Mouse (Mus musculus) lung, adult 18-20 months (tissue): ENCODE data around the gene Vcan.
"Not testable (repeated sequence)": the region's sequence is repeated elsewhere in the genome, so short reads cannot be mapped to it uniquely, and the experiment has no call there.

Experiments used
- DNase-seq, 2 experiments: peaks; one replicate each; pipeline ENCODE4 v3.0.0; 2022; ENCODE audit warnings: mixed read lengths in 2 of 2

Gene Vcan

GRCm38 (mm10) chr13:89741766-89742685, at the start of gene Vcan:
TSS of gene Vcan (minus strand) at chr13:89742509.
- peak; percentile 5 to 7 for DNase-seq

DNA sequence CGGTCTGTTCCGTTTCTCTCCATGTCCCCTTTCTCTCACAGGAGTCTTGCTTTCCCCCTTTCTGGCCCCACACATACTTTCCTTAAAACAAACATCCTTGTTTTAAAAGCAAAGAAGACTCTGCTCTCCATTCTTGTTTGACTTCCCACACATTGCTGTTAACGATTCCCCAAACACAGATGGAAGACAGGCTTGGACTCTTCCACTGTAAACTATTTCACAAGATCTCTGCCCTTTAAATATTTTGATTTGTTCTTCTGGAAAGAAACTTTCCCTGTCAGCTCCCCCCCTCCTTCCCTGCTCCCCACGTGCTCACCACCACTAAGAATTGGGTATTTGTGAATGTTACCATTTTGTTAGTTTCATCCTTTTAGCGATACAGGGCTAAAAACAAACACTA, 49.2 kb upstream of the Vcan start:
- no peak for DNase-seq

DNA sequence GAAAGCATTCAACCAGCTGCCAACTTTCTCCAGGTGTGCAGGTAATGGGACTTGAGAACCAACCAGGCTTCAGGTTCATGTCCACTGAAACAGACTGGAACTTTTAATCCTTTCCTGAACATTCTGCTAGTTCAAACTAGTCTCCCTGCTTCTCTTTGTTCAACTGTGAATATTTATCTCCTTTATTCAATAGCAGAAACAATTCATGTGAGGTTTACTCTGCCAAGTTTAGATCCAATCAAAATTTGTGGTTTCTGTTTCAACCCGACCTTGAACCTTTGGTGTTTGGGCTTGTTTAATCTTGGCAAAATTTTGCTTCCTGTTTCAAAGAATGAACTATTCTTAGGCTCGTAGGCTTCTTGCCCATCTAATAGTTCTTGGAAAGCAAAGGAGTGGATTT, 40.6 kb upstream of the Vcan start:
- no peak for DNase-seq

DNA sequence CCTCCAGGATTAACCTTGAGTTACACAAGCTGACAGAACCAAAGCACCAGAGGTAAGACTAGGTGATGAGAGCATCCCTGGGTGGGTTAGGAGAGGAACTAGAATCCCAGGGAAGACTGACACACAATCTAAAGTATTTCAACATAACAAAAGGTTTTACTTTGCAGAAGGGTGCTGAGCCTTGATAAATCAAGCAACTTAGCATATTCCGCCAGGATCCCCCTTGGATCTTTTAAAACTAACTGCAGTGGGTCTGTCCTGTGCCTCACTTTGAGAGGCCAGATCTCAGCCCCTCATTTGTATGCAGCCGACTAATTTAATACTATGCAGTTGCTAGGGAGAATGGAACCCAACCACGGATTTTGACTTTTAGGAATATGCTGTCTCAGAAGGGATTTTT, 38.0 kb upstream of the Vcan start:
- no peak for DNase-seq

- DNase-seq, result peak; percentile 19 to 48
Measured at GRCm38 (mm10) chr13:89779208-89779911, 37.1 kb upstream of the Vcan start.

- DNase-seq, result no peak
Measured at GRCm38 (mm10) chr13:89777764-89778163, 35.5 kb upstream of the Vcan start.

DNA sequence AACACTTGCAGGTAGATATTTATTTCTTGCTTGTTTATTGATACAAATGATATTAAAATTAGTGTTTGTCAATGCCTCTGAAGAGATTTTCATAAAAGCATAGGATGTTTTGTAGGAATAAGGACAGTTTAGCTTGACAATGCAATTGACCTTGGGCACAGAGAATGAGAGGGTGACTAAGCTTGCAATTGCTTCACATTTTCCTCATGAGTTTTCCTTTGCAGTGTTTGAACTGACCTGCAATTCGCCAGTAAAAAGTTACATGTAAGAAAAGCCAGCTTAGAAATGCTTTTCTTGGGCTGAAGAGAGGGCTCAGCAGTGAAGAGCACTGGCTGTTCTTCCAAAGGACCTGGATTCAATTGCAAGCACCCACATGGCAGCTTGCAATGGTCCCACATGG, 34.8 kb upstream of the Vcan start:
- no peak for DNase-seq

- DNase-seq, result no peak
Measured at GRCm38 (mm10) chr13:89766551-89766950, 24.2 kb upstream of the Vcan start.

GRCm38 (mm10) chr13:89765966-89766365, 23.7 kb upstream of the Vcan start:
- no peak for DNase-seq

DNA sequence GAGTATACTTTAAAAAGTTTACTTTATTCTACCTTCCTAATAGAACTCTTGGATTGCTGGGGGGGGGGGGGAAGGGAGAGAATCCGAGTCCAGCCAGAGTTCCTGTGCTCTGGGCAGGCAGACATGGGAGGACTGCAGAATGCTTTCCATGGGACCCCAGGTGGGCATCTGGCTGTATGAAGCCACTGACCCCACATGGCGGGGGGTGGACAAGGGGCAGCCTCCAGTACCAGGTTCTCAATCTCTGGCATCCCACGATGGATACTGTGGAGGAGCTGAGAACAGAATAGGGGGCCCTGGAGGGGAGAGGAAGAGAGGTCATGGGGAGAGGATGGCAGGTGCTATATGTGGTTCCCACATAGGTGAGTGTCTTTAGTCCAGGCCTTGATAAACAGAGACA, 20.0 kb upstream of the Vcan start:
- DNase-seq, result no peak

DNA sequence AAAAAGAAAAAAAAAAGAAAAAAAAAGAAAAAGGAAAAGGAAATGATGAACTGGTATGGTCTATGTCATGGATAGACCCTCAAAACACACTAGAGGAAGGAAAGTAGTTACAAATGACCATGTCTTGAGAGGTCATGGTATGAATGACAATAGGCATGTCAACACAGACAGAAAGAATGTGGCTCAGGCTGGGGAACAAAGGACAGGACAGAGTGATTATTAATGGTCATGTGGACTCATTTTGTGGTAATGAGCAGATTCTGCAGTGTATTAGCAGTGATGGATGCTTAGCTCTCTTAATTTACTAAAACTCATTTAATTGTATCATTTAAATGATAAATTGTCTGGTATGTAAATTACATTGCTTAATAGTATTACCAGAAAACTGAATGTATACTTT, 14.0 kb upstream of the Vcan start:
- DNase-seq, result no peak

DNA sequence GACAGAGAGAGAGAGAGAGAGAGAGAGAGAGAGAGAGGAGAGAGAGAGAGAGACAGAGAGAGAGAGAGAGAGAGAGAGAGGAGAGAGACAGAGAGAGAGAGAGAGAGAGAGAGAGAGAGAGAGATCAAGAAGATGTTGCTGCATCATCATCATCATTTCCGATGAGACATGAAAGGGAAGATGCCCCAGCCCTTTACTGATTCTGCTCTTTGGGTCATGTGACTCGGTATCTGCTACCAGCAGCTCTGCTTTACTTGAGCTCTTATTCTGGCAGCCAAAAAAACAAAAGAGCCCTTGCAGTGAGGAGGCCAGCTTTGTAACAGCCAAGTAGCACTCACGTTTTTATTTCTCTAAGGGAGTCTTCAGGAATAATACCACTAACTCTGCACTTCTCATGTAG, 8.3 kb upstream of the Vcan start:
- DNase-seq, result not testable (repeated sequence)

- no peak for DNase-seq
Measured at GRCm38 (mm10) chr13:89743201-89743600, 892 bp upstream of the Vcan start.

GRCm38 (mm10) chr13:89742686-89743200, 434 bp upstream of the Vcan start:
- no peak for DNase-seq

DNA sequence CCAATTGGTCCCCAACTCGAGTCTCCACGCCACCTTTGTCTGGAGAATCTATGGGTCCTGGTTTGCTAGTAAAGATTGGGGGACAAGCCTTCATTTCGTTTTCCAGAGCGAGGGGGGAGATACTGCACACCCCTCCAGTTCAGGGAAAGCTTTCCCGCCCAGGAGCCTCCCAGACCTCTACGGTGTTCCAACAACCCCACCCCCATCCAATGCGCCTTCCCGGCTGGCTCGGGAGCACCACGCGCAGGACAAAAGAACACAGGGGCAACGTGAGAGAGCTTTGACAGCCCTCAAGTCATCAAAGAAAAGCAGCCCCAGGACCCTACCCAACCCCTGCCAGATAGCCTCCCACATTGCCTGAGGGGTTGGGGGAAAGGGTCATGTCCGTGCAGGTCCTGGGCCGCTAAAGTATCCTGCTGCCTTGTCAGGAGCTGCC, 1.2 kb downstream of the Vcan start:
- DNase-seq, result peak; percentile 9 to 12

GRCm38 (mm10) chr13:89740243-89741115, 1.8 kb downstream of the Vcan start:
- peak; percentile 69 to 77 for DNase-seq

DNA sequence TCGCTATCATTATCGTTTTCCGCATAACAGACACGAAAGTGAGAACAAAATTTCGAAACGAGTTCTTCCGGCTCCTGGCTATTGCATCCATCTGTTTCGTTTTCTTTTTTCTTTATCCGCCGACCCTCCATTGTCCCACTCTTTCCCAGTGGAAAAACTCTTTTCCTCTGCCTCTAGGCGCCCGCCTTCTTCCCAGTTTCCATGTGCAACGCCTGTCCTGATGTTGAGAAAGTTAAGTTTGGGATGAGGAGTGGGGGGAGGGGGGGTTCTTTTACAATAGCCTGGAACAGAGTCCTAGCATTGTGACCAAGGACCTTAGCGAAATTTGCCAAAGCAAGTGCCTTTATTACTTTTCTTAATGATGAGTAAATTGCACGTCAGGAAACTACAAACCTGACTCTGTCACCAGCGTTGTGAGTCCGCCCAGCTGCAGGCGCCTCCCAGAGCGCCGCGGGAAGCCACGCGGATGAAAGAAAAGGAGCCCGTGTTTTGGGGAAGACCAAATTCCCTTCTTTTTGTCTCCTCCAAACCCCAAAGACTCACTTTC, 2.5 kb downstream of the Vcan start:
- DNase-seq, result no peak

DNA sequence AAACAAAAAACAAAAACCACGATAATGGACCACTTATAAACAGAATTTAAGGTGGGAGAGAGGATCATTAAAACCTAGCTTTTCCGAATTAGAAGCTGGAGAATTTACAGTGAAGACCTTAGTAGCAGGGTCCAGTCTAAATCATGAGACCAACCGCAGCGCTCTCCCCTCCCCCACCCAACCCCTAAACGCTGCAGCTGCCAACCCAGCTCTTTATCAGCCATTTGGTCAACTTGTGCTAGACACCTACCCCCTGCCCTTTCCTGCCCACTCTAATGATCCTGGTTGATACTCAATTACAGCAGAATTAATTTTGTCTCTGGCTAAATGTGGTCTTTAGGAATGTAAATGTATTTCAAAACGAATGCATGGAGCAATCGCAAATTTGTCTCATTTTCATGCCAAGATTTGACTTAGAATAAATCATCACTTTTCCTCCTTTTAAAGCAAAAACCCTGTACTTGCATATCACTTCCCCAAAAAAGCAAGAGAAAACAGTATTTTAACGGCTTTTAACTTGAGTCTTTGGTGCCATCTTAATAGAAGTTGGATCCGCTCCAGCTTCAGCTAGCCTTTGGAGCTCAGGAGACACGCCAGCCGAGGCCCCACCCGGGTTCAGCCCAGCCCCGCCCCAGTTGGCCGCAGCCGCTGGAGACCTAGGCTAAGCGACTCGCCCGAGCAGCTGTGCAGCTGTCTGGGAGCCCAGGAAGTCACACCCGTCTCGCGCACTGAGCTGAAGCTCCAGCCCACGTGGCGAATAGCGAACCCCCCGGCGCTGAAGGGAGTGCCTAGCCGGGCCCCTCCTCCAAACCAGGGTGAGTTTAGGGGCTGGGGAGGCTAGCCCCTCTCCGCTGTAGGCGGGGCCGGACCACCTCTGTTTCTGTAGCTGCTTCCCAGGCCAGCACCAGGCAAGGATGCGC, 3.3 kb downstream of the Vcan start:
- DNase-seq, result peak; percentile 79 to 86

- no peak for DNase-seq
Measured at GRCm38 (mm10) chr13:89738275-89738674, 4.0 kb downstream of the Vcan start.

DNA sequence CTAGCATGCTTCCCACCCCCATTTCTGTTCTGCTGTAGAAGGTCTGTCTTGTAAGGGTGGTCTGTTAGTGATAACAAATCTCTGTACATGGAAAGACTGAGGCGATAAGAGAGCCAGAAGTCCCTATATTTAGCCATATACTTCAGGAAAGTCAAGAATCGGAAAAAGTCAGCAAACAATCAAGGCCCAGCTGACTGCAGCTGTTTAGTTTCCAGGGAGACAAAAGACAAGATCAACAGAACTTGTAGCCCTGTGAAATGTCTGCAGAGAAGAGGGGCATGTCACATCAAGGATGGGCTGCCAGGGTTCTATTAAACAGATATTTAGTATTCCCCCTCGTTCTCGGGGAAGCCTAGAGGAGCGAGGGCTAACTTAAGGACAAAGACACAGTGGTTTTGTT, 7.2 kb downstream of the Vcan start:
- no peak for DNase-seq

- no peak for DNase-seq
Measured at GRCm38 (mm10) chr13:89726492-89726891, 15.8 kb downstream of the Vcan start.
